Mouse (Mus musculus) stomach, postnatal 0 days (tissue): ENCODE measurements around the gene Ascc1. TPM values are rescaled to one million over a fixed set of nuclear protein-coding genes. Genes with fewer than 3 reads are reported as not detected.

Source experiments
- ATAC-seq: fragments of 200-750 bp; cut with Nextera tagmentation; 2 replicates; pipeline ENCODE4 v1.8.0; 2017; ENCODE audit not compliant: low FRiP score, low TSS enrichment
- DNase-seq: peaks from one replicate; pipeline ENCODE4 v3.0.0-alpha.2; 2016; ENCODE audit warnings: low spot score
- H3K27ac ChIP-seq: fragments of 300-500 bp; sonication (generic); replicated peaks from 2 replicates; pipeline ENCODE4 v1.5.1; 2014; ENCODE audit warnings: mild to moderate bottlenecking, control low read depth
- H3K27me3 ChIP-seq: fragments of 300-500 bp; sonication (generic); 2 replicates; pipeline ENCODE4 v1.6.1; 2014; ENCODE audit warnings: low read length; ENCODE audit not compliant: control insufficient read depth, insufficient read depth
- H3K36me3 ChIP-seq: fragments of 300-500 bp; sonication (generic); 2 replicates; pipeline ENCODE4 v1.6.1; 2014; ENCODE audit warnings: low read length, mixed read lengths; ENCODE audit not compliant: control insufficient read depth, insufficient read depth
- H3K4me1 ChIP-seq: fragments of 300-500 bp; sonication (generic); replicated peaks from 2 replicates; pipeline ENCODE4 v1.6.1; 2014; ENCODE audit warnings: antibody characterized with exemption; ENCODE audit not compliant: control insufficient read depth, insufficient read depth
- H3K4me2 ChIP-seq: fragments of 300-500 bp; sonication (generic); replicated peaks from 2 replicates; pipeline ENCODE4 v1.6.1; 2014; ENCODE audit warnings: low read depth, mild to moderate bottlenecking, control low read depth, moderate library complexity
- H3K4me3 ChIP-seq: fragments of 300-500 bp; sonication (generic); 2 replicates; pipeline ENCODE4 v1.5.1; 2014; ENCODE audit warnings: low read depth, low read length, control low read depth
- H3K9ac ChIP-seq: fragments of 300-500 bp; sonication (generic); 2 replicates; pipeline ENCODE4 v1.6.1; 2014; ENCODE audit warnings: mild to moderate bottlenecking, low read length, control low read depth, mixed read lengths
- H3K9me3 ChIP-seq: fragments of 300-500 bp; sonication (generic); 2 replicates; pipeline ENCODE4 v1.6.1; 2016; ENCODE audit warnings: low read length; ENCODE audit not compliant: control insufficient read depth
- CTCF ChIP-seq: IDR thresholded peaks from 2 replicates; pipeline ENCODE4 v1.5.1; 2016; ENCODE audit warnings: antibody characterized with exemption, low read depth, mild to moderate bottlenecking, moderate library complexity
- EP300 ChIP-seq: optimal IDR thresholded peaks from 2 replicates; pipeline ENCODE3; 2016; ENCODE audit warnings: antibody characterized with exemption
- WGBS: fragments of 180-500 bp; shearing (Covaris S2); extraction: QIAGEN DNeasy Blood & Tissue Kit; methylation state at CpG from one replicate; pipeline ENCODE4 v1.1.7; 2014; 5-methylcytosine and 5-hydroxymethylcytosine counted together
- polyA plus RNA-seq: library from polyadenylated mRNA; unstranded; fragments of >200 nt; fragmentation: Nextera tagmentation; extraction: Ambion mirVana; gene quantifications from 2 replicates; pipeline ENCODE4 v1.2.1, GENCODE M21; 2015

Gene Ascc1
- polyA plus RNA-seq, 1 experiment from 2014 or later = 29.0 TPM

GRCm38 (mm10) chr10:59959517-59959916 is 43.1 kb upstream of the Ascc1 start:
- Histone ChIP-seq H3K4me3 (no peak overlapping the region), H3K4me2 (no peak overlapping the region), H3K27ac (no peak overlapping the region), H3K36me3 (no peaks in the 10 kb centered on the region), H3K9me3 (no peaks in the 10 kb centered on the region), H3K4me1 (0 out of 2 replicates have a peak, but pooled peaks cover 2% of the 10 kb centered on the region), H3K9ac (no peak overlapping the region), H3K27me3 (no peaks in the 10 kb centered on the region)
- DNase-seq = no peak
- ATAC-seq = no peak
- TF ChIP-seq EP300 (no peak), CTCF (no peak)
- 72% methylated on average over 11 of the region's 12 CpGs for WGBS

- H3K4me1 ChIP-seq = peaks cover 8% of the 10 kb centered on the region
- no peak overlapping the region for H3K4me3 ChIP-seq
- no peak overlapping the region for H3K4me2 ChIP-seq
- no peak for TF ChIP-seq CTCF
- TF ChIP-seq EP300 = no peak
- DNase-seq = no peak
- H3K9ac ChIP-seq = peak overlapping the region; percentile 27; the same call in 1 of the 2 replicates
- H3K36me3 ChIP-seq = no peaks in the 10 kb centered on the region
- WGBS = 59% methylated on average over 2 of the region's 2 CpGs
- H3K9me3 ChIP-seq = no peaks in the 10 kb centered on the region
- H3K27me3 ChIP-seq = no peaks in the 10 kb centered on the region
- 0 out of 2 replicates have a peak overlapping the region, but pooled peaks have one; percentile 24 for H3K27ac ChIP-seq
- no peak for ATAC-seq
Measured at GRCm38 (mm10) chr10:59963609-59964008, 39.0 kb upstream of the Ascc1 start.

GRCm38 (mm10) chr10:59964504-59965361 is 37.9 kb upstream of the Ascc1 start:
- H3K27ac ChIP-seq = peak overlapping the region; percentile 87
- H3K27me3 ChIP-seq = no peaks in the 10 kb centered on the region
- TF ChIP-seq EP300 (no peak), CTCF (no peak)
- WGBS = 13% methylated on average over 18 of the region's 23 CpGs
- peak overlapping the region; percentile 47 for H3K9ac ChIP-seq
- H3K4me1 ChIP-seq = peaks cover 8% of the 10 kb centered on the region
- DNase-seq (peak; percentile 55), ATAC-seq (peak; percentile 68)
- no peaks in the 10 kb centered on the region for H3K36me3 ChIP-seq
- H3K4me3 ChIP-seq = no peak overlapping the region
- peak overlapping the region; percentile 36 for H3K4me2 ChIP-seq
- H3K9me3 ChIP-seq = no peaks in the 10 kb centered on the region

- TF ChIP-seq EP300 (no peak), CTCF (no peak)
- H3K9me3 ChIP-seq = no peaks in the 10 kb centered on the region
- H3K4me3 ChIP-seq = no peak overlapping the region
- H3K27me3 ChIP-seq = no peaks in the 10 kb centered on the region
- DNase-seq (no peak), ATAC-seq (no peak)
- H3K27ac ChIP-seq = peak overlapping the region; percentile 87
- no peak overlapping the region; the same call in 1 of the 2 replicates for H3K4me2 ChIP-seq
- no peaks in the 10 kb centered on the region for H3K36me3 ChIP-seq
- WGBS = 39% methylated on average over 9 of the region's 9 CpGs
- H3K4me1 ChIP-seq = peaks cover 13% of the 10 kb centered on the region
- H3K9ac ChIP-seq = peak overlapping the region; percentile 47
Measured at GRCm38 (mm10) chr10:59965362-59965695, 37.3 kb upstream of the Ascc1 start.

- no peak for ATAC-seq
Measured at GRCm38 (mm10) chr10:59965788-59966187, 36.8 kb upstream of the Ascc1 start.

GRCm38 (mm10) chr10:59966743-59967142 is 35.9 kb upstream of the Ascc1 start:
- Histone ChIP-seq H3K27me3 (no peaks in the 10 kb centered on the region), H3K36me3 (no peaks in the 10 kb centered on the region), H3K9me3 (no peaks in the 10 kb centered on the region), H3K4me3 (no peak overlapping the region), H3K4me1 (peaks cover 18% of the 10 kb centered on the region), H3K4me2 (no peak overlapping the region), H3K27ac (no peak overlapping the region), H3K9ac (no peak overlapping the region)
- ATAC-seq (no peak), DNase-seq (no peak)
- TF ChIP-seq EP300 = no peak
- peak; percentile 37; the same call in 1 of the 2 replicates for TF ChIP-seq CTCF
- WGBS = 95% methylated on average over 6 of the region's 6 CpGs

More at GRCm38 (mm10) chr10:59965788-59966187, 36.8 kb upstream of the Ascc1 start:
- Histone ChIP-seq H3K27ac (peak overlapping the region; percentile 87), H3K9ac (peak overlapping the region; percentile 47), H3K27me3 (no peaks in the 10 kb centered on the region), H3K4me2 (no peak overlapping the region), H3K4me3 (no peak overlapping the region), H3K36me3 (no peaks in the 10 kb centered on the region), H3K4me1 (peaks cover 17% of the 10 kb centered on the region), H3K9me3 (no peaks in the 10 kb centered on the region)
- no peak for DNase-seq
- TF ChIP-seq EP300 (no peak), CTCF (no peak)
- WGBS = 65% methylated on average over 8 of the region's 8 CpGs
